Mouse (Mus musculus): ENCODE results near the gene Gkn1. TPM values are rescaled to one million over a fixed set of nuclear protein-coding genes. Genes with fewer than 3 reads are reported as not detected.
A peak's percentile ranks its signal among the peaks of the same experiment; 100 is the strongest.

The Gkn1 gene
- total RNA-seq, 2 experiments from 2014 or later = not detected

DNA sequence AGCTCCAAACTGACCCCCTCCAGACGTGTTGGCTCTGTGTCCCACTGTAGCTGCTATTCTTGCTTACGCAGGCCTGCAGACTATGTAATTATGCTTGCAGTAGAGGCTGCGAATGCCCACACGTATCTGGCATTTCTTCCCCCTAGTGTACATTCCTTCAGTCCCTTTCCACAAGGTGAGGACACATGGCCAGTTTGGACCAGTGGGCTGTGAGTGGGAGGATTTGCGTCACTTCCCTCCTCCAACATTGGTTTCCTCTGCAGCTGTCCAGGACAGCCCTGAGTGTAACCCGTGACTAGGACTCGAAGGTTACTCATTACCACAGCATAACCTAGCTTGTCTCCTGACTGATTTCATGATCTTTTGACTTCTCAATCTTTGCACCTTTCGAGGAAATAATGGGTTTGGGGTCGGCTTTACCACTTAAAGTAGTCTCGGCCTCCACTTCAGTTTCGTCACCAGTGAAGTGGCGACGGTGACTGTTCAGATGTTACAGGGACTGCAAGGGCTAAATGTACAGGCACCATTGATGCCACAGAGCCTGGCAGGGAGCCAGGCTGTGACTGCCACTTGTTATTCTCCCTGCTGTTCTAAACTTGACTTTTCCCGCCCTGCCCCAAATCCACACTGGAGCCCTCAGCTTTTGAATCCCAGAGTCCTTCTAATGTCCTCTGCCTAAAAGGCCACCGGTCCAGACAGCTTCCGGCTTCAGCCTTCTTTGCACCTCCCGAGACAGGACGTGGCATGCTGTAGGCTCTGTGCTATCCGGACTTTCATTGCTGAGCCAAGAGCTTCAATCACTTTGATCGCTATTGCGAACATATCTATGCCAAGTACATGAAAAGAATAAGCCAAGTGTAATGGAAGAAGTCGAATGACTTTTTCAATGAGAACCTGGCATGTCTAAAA lies 22.2 kb downstream of the Gkn1 start:
- ATAC-seq (replicated peaks; ENCODE audit: low FRiP score, low TSS enrichment, poor library complexity, severe bottlenecking) = no peak

DNA sequence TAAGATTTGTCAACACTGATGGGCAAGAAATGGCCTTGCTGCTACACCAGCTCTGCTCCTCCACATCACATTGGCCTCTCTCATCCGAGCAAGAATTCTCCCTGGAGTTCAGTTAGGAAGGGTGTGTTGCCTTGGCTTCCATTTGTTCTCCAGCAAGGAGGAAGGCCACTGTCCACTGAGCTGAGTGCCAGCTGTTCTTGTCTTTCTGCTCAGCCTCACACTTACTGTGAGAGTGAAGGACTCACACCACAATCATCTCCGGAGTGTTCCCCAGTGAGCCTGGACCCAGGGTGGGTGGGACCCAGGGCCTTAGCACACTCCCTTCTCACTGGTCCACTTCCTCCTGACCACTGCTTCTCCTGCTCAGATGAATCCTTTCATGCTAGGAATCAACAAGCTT lies 23.8 kb downstream of the Gkn1 start:
- no peak for ATAC-seq (replicated peaks; ENCODE audit: low FRiP score, low TSS enrichment, poor library complexity, severe bottlenecking)

DNA sequence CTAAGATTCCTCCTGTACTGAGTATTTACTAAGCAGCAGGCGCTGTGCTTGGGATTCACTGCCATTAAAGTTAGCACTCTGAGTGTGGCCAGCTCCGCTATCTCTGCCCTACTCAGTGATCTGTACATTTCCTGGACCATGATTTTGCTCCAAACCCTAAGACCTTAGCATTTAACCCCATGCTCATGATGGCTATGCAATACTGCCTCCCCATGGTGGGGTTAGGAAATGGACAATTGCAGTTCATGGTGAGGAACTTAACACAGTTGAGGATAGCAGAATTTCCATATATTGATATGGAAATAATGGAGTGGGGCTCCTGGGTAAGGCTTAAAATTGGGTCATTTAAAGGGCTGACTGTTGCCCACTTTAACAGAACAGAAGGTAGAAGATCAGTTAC lies 27.4 kb downstream of the Gkn1 start:
- ATAC-seq (replicated peaks; ENCODE audit: low FRiP score, low TSS enrichment, poor library complexity, severe bottlenecking) = 0 out of 2 replicates have a peak, but pooled peaks have one; percentile 26

- ATAC-seq (replicated peaks; ENCODE audit: low FRiP score, low TSS enrichment, poor library complexity, severe bottlenecking) = no peak
These were observed 32.1 kb downstream of the Gkn1 start for GRCm38 (mm10) chr6:87318651-87319050.

GRCm38 (mm10) chr6:87316966-87317365 lies 33.8 kb downstream of the Gkn1 start:
- ATAC-seq (replicated peaks; ENCODE audit: low FRiP score, low TSS enrichment, poor library complexity, severe bottlenecking) = no peak

DNA sequence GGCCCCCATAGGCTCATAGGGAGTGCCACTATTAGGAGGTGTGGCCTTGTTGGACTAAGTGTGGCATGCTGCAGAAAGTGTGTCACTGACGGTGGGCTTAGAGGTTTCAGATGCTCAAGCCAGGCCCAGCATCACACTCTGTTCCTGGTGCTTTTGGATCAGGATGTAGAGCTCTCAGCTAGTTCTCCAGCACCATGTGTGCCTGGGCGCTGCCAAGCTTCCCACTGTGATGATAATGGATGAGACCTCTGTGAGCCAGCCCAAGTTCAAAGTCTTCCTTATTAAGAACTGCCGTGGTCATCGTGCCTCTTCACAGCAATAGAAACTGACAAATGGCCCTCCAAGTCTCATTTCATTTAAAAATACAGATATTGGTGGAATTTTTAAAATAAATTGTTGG lies 38.0 kb downstream of the Gkn1 start:
- no peak for ATAC-seq (replicated peaks; ENCODE audit: low FRiP score, low TSS enrichment, poor library complexity, severe bottlenecking)

DNA sequence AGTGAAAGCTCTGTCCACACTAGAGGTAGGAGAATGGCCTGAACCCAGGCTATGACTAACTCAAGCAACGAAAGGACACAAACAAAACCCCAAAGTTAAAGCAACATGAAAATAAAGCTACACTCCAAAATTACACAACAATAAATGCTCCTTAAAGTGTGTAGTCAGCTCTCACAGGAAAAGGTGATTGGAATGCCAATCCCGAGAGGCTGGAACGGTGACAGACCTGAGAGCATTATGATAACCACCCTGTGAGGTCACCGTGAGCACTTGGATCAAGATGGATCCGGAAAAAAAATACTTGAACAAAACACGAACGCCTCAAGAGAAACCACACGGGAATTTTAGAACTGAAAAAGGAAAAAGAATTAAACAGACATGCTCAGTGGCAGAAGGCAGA lies 46.3 kb downstream of the Gkn1 start:
- ATAC-seq (replicated peaks; ENCODE audit: low FRiP score, low TSS enrichment, poor library complexity, severe bottlenecking) = no peak

DNA sequence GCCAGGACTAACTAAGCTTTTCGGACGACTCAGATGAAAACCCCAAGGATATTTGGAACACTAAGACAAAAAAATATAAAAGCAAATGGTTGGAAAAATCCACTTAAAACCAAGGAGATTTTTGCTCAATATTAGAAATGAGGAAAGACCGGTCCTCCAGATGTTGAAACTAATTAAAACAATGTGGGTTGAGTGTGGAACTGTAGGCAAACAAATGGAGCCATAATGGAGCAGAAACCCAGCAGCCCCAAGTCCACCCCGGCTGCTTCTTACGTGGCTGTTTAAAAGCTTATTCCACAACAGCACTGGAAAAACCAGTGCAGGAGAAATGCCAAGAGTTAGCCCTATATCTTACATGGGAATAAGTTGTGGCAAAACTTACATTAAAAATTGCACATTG lies 48.0 kb downstream of the Gkn1 start:
- no peak for ATAC-seq (replicated peaks; ENCODE audit: low FRiP score, low TSS enrichment, poor library complexity, severe bottlenecking)

- no peak for ATAC-seq (replicated peaks; ENCODE audit: low FRiP score, low TSS enrichment, poor library complexity, severe bottlenecking)
These were observed 48.8 kb downstream of the Gkn1 start for GRCm38 (mm10) chr6:87301991-87302390.

Other genes starting within 250 kb of the Gkn1 start
- not detected in 2 replicates for gene D6Ertd527e, start 246.2 kb downstream of the Gkn1 start, total RNA-seq (2014; fragmentation: Nextera tagmentation)
- gene D6Ertd527e, start 246.2 kb downstream of the Gkn1 start, total RNA-seq (2017) = not detected in 2 replicates
- gene Antxr1, start 15.1 kb downstream of the Gkn1 start, total RNA-seq (2014; fragmentation: Nextera tagmentation) = not detected in 2 replicates
- not detected in 2 replicates for gene Antxr1, start 15.1 kb downstream of the Gkn1 start, total RNA-seq (2017)
- not detected in 2 replicates for gene Gkn2, start 22.4 kb upstream of the Gkn1 start, total RNA-seq (2014; fragmentation: Nextera tagmentation)
- not detected in 2 replicates for gene Gkn2, start 22.4 kb upstream of the Gkn1 start, total RNA-seq (2017)
- not detected in 2 replicates for gene Gkn3, start 38.0 kb upstream of the Gkn1 start, total RNA-seq (2014; fragmentation: Nextera tagmentation)
- not detected in 2 replicates for gene Gkn3, start 38.0 kb upstream of the Gkn1 start, total RNA-seq (2017)
- gene Bmp10, start 78.1 kb upstream of the Gkn1 start, total RNA-seq (2014; fragmentation: Nextera tagmentation) = not detected in 2 replicates
- not detected in 2 replicates for gene Bmp10, start 78.1 kb upstream of the Gkn1 start, total RNA-seq (2017)
- 4.4 and 6.9 TPM in 2 replicates for gene Arhgap25, start 182.3 kb upstream of the Gkn1 start, total RNA-seq (2014; fragmentation: Nextera tagmentation)
- 8.5 and 9.0 TPM in 2 replicates for gene Arhgap25, start 182.3 kb upstream of the Gkn1 start, total RNA-seq (2017)
- gene Prokr1, start 239.8 kb upstream of the Gkn1 start, total RNA-seq (2014; fragmentation: Nextera tagmentation) = 0.27 and 2.0 TPM in 2 replicates
- gene Prokr1, start 239.8 kb upstream of the Gkn1 start, total RNA-seq (2017) = 0.85 and 1.4 TPM in 2 replicates

Data from megakaryocyte-erythroid progenitor cell, adult 5-6 weeks (primary cell).